Mouse (Mus musculus) adrenal gland, adult 18-20 months (tissue): ENCODE data around the gene Med15. TPM values are rescaled to one million over a fixed set of nuclear protein-coding genes. Genes with fewer than 3 reads are reported as not detected.
A peak's percentile ranks its signal among the peaks of the same experiment; 100 is the strongest.
"Not testable (repeated sequence)": the region's sequence is repeated elsewhere in the genome, so short reads cannot be mapped to it uniquely, and the experiment has no call there.

Experiments
- DNase-seq, 2 experiments: peaks; one replicate each; pipeline ENCODE4 v3.0.0; 2021 to 2022; ENCODE audit warnings: low spot score in 2 of 2
- long read RNA-seq, 2 experiments: library from polyadenylated mRNA; stranded (forward); transcript quantifications; one replicate each; pipeline ENCODE4 v2.0.0; 2021
- total RNA-seq, 2 experiments: library from RNA; stranded (reverse); gene quantifications; 1 replicate in 1 of 2; 2 replicates in 1 of 2; pipeline ENCODE4 v1.2.3; 2021

Gene Med15
- 10 to 100 TPM; 57.1 to 58.2 TPM for total RNA-seq
- long read RNA-seq, experiment 1, transcript Med15-202 (17 exons, 3,230 nt): major isoform, 6 of 26 reads
- long read RNA-seq, experiment 1, transcript Med15-201 (18 exons, 3,410 nt): minor isoform, 5 of 26 reads
- long read RNA-seq, experiment 1, partial matches to known transcripts: 4 of 26 reads
- long read RNA-seq, experiment 1, other reads (novel, unspliced or antisense): 11 of 26 reads
- long read RNA-seq, experiment 2, partial matches to known transcripts: 10 of 33 reads
- long read RNA-seq, experiment 2, other reads (novel, unspliced or antisense): 14 of 33 reads

GRCm38 (mm10) chr16:17732841-17733340 is at the start of gene Med15:
Gene Med15, minus strand, starts transcription at chr16:17732891.
- DNase-seq: no peak

GRCm38 (mm10) chr16:17779692-17780091 is 47.0 kb upstream of the Med15 start:
- no peak for DNase-seq

DNA sequence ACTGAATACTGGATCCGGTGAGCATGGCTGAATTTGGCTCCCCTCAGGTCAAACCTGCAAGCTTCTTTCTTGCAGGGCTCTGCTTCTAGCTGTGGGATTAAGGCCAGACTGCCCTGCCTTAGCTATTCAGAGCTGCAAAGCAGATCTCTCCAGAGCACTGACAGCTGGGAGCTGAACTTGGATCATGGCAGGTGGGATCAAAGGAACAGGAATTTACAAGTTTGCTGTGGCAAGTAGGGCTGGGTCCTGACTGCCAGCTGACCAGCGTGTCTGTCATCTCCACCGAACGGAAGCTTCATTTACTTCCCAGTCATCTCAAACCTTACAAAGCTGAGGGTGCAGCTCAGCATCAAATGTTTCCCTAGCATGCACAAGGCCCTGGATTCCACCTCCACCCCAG is 45.5 kb upstream of the Med15 start:
- DNase-seq: no peak

DNA sequence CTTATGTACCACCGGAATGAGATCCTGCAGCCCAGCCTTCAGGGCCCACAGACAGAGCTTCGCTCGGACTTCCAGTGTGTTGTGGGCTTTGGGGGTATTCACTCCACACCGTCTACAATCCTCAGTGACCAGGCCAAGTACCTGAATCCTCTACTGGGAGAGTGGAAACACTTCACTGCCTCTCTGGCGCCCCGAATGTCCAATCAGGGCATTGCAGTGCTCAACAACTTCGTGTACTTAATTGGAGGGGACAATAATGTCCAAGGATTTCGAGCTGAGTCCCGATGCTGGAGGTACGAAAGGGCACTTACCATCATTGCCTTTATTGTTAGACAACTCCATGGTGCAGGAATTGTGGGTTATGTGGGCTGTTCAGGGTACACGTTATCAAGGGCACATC is 44.1 kb upstream of the Med15 start:
- DNase-seq: no peak

DNA sequence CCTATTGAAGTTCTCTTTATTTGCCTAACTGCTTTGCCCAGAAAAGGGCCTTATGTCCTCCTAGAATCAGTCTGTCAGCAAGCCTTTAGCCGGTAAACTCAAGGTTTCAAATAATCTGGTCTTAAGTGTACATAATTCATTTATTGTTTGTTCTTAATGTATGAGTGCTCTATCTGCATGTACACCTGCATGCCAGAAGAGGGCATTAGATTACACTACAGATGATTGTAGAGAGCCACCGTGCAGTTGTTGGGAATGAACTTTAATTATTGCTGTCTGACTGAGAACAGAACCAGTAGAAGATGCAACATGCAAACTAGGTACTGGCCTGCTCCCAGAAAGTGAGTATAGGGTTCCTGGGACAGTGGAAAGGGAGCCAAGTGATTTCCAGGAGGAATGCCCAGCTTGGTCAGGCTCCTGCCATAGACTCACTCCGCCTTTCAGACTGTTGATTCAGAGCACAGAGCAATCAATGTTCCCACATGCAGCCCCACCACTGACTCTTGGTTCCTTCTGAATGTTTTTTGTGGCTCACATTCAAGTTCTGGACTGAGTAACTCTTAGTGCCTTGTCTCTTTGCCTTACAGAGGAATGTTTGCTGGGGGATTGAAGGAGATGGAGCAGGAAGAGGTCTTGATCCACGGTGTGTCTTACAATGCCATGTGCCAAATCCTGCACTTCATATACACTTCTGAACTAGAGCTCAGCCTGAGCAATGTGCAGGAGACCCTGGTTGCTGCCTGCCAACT is 38.6 kb upstream of the Med15 start:
- no peak for DNase-seq

- no peak for DNase-seq
These were observed 36.1 kb upstream of the Med15 start for GRCm38 (mm10) chr16:17768834-17769233.

DNA sequence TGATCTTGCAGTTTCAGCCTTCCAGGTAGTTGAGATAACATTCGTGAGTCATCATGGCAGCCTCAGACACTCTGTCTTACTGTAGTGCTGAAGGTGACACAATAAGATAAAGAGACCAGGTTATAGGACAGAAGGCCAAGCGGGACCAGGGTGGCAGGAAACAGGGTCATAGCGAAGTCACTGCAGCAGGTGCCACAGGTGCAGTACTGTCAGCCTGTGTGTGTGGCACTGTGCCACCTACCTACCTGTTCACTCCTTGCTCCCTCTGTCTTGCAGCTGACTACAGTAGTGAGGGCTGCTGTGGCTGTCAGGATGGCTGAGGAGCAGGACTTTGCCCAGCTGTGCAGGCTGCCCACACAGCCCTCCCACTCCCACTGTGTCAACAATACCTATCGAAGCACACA is 31.4 kb upstream of the Med15 start:
- DNase-seq: no peak

DNA sequence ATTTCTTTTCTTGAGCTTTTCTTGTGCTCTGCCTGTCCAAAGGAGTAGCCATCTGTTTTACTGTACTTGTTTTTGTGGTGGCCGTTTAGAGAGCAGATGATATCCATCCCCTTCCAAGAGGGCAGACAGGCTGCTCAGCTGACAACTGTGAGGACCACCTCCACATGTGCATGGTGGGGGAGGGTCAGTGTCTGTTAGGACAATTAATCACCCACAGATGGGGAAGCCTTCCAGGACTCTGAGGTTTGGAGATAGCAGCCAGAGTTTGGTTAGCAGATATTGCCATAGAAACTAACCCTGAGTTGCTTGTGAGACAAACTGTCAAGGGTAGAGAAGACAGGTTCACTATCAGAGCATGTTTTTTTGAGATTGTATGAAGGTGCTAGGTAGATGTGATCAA is 28.4 kb upstream of the Med15 start:
- DNase-seq: no peak

GRCm38 (mm10) chr16:17760657-17761056 is 28.0 kb upstream of the Med15 start:
- peak in 1 of 2 experiments; percentile 37 for DNase-seq

- DNase-seq: peak; percentile 58 to 59
These were observed 27.2 kb upstream of the Med15 start for GRCm38 (mm10) chr16:17759813-17760321.

GRCm38 (mm10) chr16:17759344-17759773 is 26.7 kb upstream of the Med15 start, which contains the start of gene Klhl22:
Gene Klhl22, plus strand, starts transcription at chr16:17759618.
- peak; percentile 94 to 96 for DNase-seq

GRCm38 (mm10) chr16:17758902-17759301 is 26.2 kb upstream of the Med15 start:
- no peak for DNase-seq

DNA sequence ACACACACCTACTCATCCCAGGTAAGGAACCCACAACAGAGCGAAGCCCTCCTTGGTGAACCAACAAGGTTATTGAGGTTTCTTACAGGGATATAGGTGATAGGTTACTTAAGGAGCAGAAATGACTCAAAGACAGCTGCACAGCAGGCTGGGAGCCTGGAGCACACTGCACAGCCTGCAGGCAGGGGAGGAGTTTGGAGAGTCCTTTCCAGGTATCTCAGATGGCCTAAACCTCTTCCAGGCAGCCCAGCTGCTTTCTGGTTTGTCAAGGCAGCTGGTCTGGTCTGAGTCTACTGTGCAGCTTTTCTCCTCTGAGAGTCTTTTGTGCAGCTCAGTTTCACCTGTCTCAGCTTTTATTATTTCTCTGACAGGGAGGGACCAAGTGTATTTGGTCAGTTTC is 25.1 kb upstream of the Med15 start:
- DNase-seq: no peak

- no peak for DNase-seq
These were observed 21.0 kb upstream of the Med15 start for GRCm38 (mm10) chr16:17753686-17754085.

GRCm38 (mm10) chr16:17753001-17753400 is 20.3 kb upstream of the Med15 start:
- no peak for DNase-seq

GRCm38 (mm10) chr16:17745067-17745466 is 12.4 kb upstream of the Med15 start:
- DNase-seq: no peak

GRCm38 (mm10) chr16:17744536-17744935 is 11.8 kb upstream of the Med15 start:
- DNase-seq: no peak

DNA sequence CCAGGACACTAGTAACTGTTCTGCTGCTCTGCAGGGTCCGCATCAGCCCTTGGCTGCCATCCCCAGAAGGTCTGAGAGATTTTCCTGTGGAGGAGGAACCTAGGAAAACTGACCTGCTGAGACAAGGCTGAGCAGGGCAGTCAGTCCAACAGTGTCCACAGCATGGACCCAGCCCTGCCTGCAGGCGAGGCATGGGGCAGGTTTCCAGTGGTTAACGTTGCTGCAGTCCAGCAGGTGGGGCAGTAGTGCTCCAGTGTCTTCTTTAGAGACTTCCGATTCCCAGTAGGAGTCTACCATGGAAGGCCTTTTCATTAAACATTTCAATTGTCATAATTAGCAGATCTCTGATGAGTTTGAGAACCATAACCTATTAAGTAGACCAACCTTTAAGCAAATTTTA is 10.6 kb upstream of the Med15 start:
- DNase-seq: peak in 1 of 2 experiments; percentile 15

DNA sequence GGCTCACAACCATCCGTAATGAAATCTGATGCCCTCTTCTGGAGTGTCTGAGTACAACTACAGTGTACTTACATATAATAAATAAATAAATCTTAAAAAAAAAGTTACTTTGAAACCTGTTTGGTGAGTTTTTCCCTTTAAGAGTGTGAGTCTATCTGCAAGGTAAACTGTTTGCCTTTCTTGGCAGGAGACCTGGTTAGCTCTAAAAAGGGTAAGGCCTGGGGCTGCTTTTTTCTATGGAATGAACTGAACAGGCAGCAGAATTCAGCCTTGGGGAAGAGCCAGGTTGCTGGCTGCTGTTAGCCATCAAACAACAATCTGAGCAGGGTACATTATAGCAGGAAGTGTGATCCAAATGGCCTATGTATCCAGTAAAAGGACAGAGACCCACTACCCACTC is 10.1 kb upstream of the Med15 start:
- DNase-seq: no peak

DNA sequence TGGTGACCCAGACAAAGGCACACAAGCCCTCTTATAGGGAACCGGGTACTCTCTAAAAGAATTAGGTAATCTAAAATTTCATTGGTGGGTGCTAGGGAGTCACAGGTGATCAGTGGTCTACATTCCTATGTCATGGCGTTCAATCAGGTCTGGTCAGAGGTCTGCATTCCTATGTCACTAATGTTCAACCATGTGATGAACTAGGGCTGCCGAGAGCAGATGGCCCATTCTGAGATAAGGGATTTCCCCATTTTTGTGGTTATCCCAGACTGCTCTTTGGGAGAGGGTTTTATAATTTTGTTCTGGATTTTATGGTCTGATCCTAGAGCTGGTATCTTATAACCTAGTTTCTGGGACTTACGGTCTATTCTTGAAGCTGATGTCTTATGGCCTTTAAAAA is 7.4 kb upstream of the Med15 start:
- DNase-seq: no peak

- DNase-seq: no peak
These were observed 3.5 kb upstream of the Med15 start for GRCm38 (mm10) chr16:17736156-17736555.

- DNase-seq: not testable (repeated sequence)
These were observed 2.2 kb upstream of the Med15 start for GRCm38 (mm10) chr16:17734872-17735271.
